Mouse (Mus musculus) adrenal gland, adult 8-10 months (tissue): ENCODE measurements at regions not wholly inside any gene's neighbourhood (a gene's known extent, or its start where the extent isn't known, plus 50 kb on each side); places are given as distances from the start of the nearest gene placed in this dataset.

ENCODE experiments used
- DNase-seq: peaks from one replicate; pipeline ENCODE4 v3.0.0; 2022

- peak; percentile 51 for DNase-seq
These were observed 143.1 kb upstream of the Mrps10 start for GRCm38 (mm10) chr17:47225306-47226269.

GRCm38 (mm10) chr17:47221068-47221796 is 147.5 kb upstream of the Mrps10 start:
- no peak for DNase-seq

GRCm38 (mm10) chr17:47219846-47220245 is 148.8 kb upstream of the Mrps10 start:
- no peak for DNase-seq

GRCm38 (mm10) chr17:47216490-47216889 is 152.2 kb upstream of the Mrps10 start:
- DNase-seq: no peak

- no peak for DNase-seq
These were observed 152.8 kb upstream of the Mrps10 start for GRCm38 (mm10) chr17:47215841-47216240.

- DNase-seq: no peak
These were observed 154.6 kb upstream of the Mrps10 start for GRCm38 (mm10) chr17:47214111-47214510.

GRCm38 (mm10) chr17:47210441-47211196 is 158.1 kb upstream of the Mrps10 start:
- no peak for DNase-seq

GRCm38 (mm10) chr17:47208886-47209585 is 159.7 kb upstream of the Mrps10 start:
- DNase-seq: peak; percentile 81

- no peak for DNase-seq
These were observed 161.2 kb upstream of the Mrps10 start for GRCm38 (mm10) chr17:47207471-47207870.

GRCm38 (mm10) chr17:47204470-47205162 is 164.1 kb upstream of the Mrps10 start:
- DNase-seq: no peak

GRCm38 (mm10) chr17:47199206-47199605 is 169.5 kb upstream of the Mrps10 start:
- no peak for DNase-seq

GRCm38 (mm10) chr17:47197957-47198356 is 170.7 kb upstream of the Mrps10 start:
- DNase-seq: no peak

- DNase-seq: no peak
These were observed 171.7 kb upstream of the Mrps10 start for GRCm38 (mm10) chr17:47196992-47197391.

- no peak for DNase-seq
These were observed 172.7 kb upstream of the Mrps10 start for GRCm38 (mm10) chr17:47195981-47196380.

GRCm38 (mm10) chr17:47194463-47195012 is 174.1 kb upstream of the Mrps10 start:
- DNase-seq: no peak

- DNase-seq: no peak
These were observed 177.3 kb upstream of the Mrps10 start for GRCm38 (mm10) chr17:47191416-47191815.

GRCm38 (mm10) chr17:47189770-47190169 is 178.9 kb upstream of the Mrps10 start:
- no peak for DNase-seq

- no peak for DNase-seq
These were observed 173.8 kb upstream of the Ubr2 start for GRCm38 (mm10) chr17:47184148-47184547.

- no peak for DNase-seq
These were observed 171.8 kb upstream of the Ubr2 start for GRCm38 (mm10) chr17:47182118-47182517.

GRCm38 (mm10) chr17:47179410-47179809 is 169.1 kb upstream of the Ubr2 start:
- DNase-seq: no peak

- DNase-seq: no peak
These were observed 168.3 kb upstream of the Ubr2 start for GRCm38 (mm10) chr17:47178705-47179104.
